10 mouse cellular contexts compared by ENCODE assay signal in the genomic region with DNA sequence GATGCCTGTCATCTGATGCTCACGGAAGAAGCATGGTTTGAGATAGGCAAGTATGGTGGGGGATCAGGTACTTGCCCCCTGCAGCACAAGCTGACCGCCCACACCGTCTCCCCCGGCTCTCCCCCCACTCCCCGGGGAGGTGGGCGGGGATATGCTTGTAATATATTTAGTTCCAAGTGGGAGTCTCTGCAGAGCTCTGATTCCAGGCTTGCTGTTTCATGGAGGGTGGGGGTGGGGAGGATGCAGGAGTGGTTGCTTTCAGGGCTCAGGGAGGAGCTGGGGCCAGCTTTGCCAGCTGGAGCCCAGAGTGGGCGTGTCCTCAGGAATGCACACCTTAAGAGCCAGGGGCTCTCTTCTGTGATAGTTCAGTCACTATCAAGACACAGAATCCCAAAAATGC. TPM values are rescaled to one million over a fixed set of nuclear protein-coding genes. Genes with fewer than 3 reads are reported as not detected.
DNase-seq lines count a peak whose midpoint lies in the region; ATAC-seq and TF ChIP-seq lines count a peak whose summit lies in the region.
"Had no signal": no experiment of that assay in that cellular context is flagged by ENCODE, and none has a peak within 500 bp of the region (broad histone marks: within the 10 kb centered on the region; RNA-seq: fewer than 3 reads in every experiment).

No protein-coding gene starts in this region.

- no peak overlapping the region for H3K9ac ChIP-seq in embryonic facial prominence, embryonic 13.5 days
- H3K9ac ChIP-seq: liver, embryonic 14.5 days had no signal

- TF ChIP-seq CTCF in layer of hippocampus, adult 2 months (conservative IDR thresholded peaks at IDR 0.05), result no peak

- H3K27ac ChIP-seq in embryonic facial prominence, embryonic 13.5 days, result peak overlapping the region; percentile 11; the same call in 1 of the 2 replicates
- no peak overlapping the region for H3K27ac ChIP-seq in embryonic facial prominence, embryonic 10.5 days (replicated peaks)
- H3K27ac ChIP-seq in layer of hippocampus, adult 2 months, result peak overlapping the region; percentile 84
- H3K27ac ChIP-seq: hindbrain, postnatal 0 days; liver, embryonic 14.5 days had no signal

- peaks cover 34% of the 10 kb centered on the region for H3K27me3 ChIP-seq in embryonic facial prominence, embryonic 13.5 days
- peaks cover 53% of the 10 kb centered on the region for H3K27me3 ChIP-seq in embryonic facial prominence, embryonic 10.5 days (replicated peaks; ENCODE audit: low read depth, poor library complexity, severe bottlenecking)

- DNase-seq in embryonic facial prominence, embryonic 10.5 days (ENCODE audit: low spot score), result no peak
- peak in 1 of 2 experiments; percentile 68 for DNase-seq in layer of hippocampus, adult 2 months (ENCODE audit: low spot score in 2 of 2)
- no peak for DNase-seq in layer of hippocampus, postnatal 14 days (ENCODE audit: low spot score in 2 of 2)
- DNase-seq in ZHBTc4 (ENCODE audit: low read depth, low spot score), result peak; percentile 55
- peak; percentile 50 to 55 for DNase-seq in heart, postnatal 10 days
- DNase-seq in ovary, postnatal 14 days (ENCODE audit: low spot score), result no peak

- 5% methylated on average over 7 of the region's 7 CpGs for WGBS in embryonic facial prominence, embryonic 13.5 days
- WGBS in embryonic facial prominence, embryonic 10.5 days, result 14% methylated on average over 7 of the region's 7 CpGs

- intact Hi-C loops in heart, postnatal 10 days (cut with DNase I), result no loop called here

- H3K4me2 ChIP-seq in embryonic facial prominence, embryonic 13.5 days, result peak overlapping the region; percentile 22; the same call in 1 of the 2 replicates

- H3K4me1 ChIP-seq in embryonic facial prominence, embryonic 13.5 days, result peaks cover 23% of the 10 kb centered on the region
- peaks cover 25% of the 10 kb centered on the region for H3K4me1 ChIP-seq in embryonic facial prominence, embryonic 10.5 days

- ATAC-seq in embryonic facial prominence, embryonic 13.5 days (ENCODE audit: insufficient number of reproducible peaks, insufficient read depth, low FRiP score, low TSS enrichment, low read depth), result no peak
- ATAC-seq in activated CD4-positive, CD25-positive, alpha-beta regulatory T cell, adult 4 months, result no peak
- ATAC-seq: hindbrain, postnatal 0 days had no signal

- no peak overlapping the region for H3K4me3 ChIP-seq in embryonic facial prominence, embryonic 13.5 days
- no peak overlapping the region for H3K4me3 ChIP-seq in embryonic facial prominence, embryonic 10.5 days
- no peak overlapping the region for H3K4me3 ChIP-seq in layer of hippocampus, adult 2 months

- H3K9me3 ChIP-seq in embryonic facial prominence, embryonic 13.5 days, result no peaks in the 10 kb centered on the region
- no peaks in the 10 kb centered on the region for H3K9me3 ChIP-seq in embryonic facial prominence, embryonic 10.5 days

- H3K36me3 ChIP-seq in embryonic facial prominence, embryonic 13.5 days, result no peaks in the 10 kb centered on the region
- H3K36me3 ChIP-seq in embryonic facial prominence, embryonic 10.5 days (replicated peaks), result no peaks in the 10 kb centered on the region

RNA-seq across cellular contexts. Expression of a gene that starts 15.0 kb away (rescaled TPM):
- polyA plus RNA-seq in embryonic facial prominence, embryonic 13.5 days (2015; fragmentation: Nextera tagmentation; extraction: Ambion mirVana), result 2.4 and 2.5 TPM in 2 replicates
- polyA plus RNA-seq in embryonic facial prominence, embryonic 10.5 days (2016; fragmentation: Nextera tagmentation; extraction: Ambion mirVana), result 1.1 and 1.2 TPM in 2 replicates
- 100 to 1,000 TPM; 378 to 385 TPM for total RNA-seq in layer of hippocampus, adult 2 months (2021)
- 100 to 1,000 TPM; 211 to 242 TPM for total RNA-seq in layer of hippocampus, postnatal 14 days (2021)
- 10 to 100 TPM in 1 of 2 experiments, 1 to 10 TPM in 1; 9.8 to 10.1 TPM for total RNA-seq in heart, postnatal 10 days (2021)
- under 1 TPM; 0.38 to 0.80 TPM for polyA plus RNA-seq in activated CD4-positive, CD25-positive, alpha-beta regulatory T cell, adult 4 months (2017; shearing (Covaris generic))

RNA-seq across cellular contexts. Expression of a gene that starts 34.6 kb away (rescaled TPM):
- polyA plus RNA-seq in embryonic facial prominence, embryonic 13.5 days (2015; fragmentation: Nextera tagmentation; extraction: Ambion mirVana), result 15.3 and 19.1 TPM in 2 replicates
- 19.7 and 20.8 TPM in 2 replicates for polyA plus RNA-seq in embryonic facial prominence, embryonic 10.5 days (2016; fragmentation: Nextera tagmentation; extraction: Ambion mirVana)
- 10 to 100 TPM; 54.4 to 57.9 TPM for total RNA-seq in layer of hippocampus, adult 2 months (2021)
- 10 to 100 TPM; 43.4 to 46.7 TPM for total RNA-seq in layer of hippocampus, postnatal 14 days (2021)
- total RNA-seq in heart, postnatal 10 days (2021), result 10 to 100 TPM; 70.6 to 72.2 TPM
- polyA plus RNA-seq in activated CD4-positive, CD25-positive, alpha-beta regulatory T cell, adult 4 months (2017; shearing (Covaris generic)), result 10 to 100 TPM; 12.9 to 14.0 TPM

Comparison
In these comparisons a context has a peak if more than half of its experiments do, and no peak if none do; other contexts are left out.
1. DNase-seq: peak in ZHBTc4 (single experiment) and heart, postnatal 10 days (2 of 2); none in embryonic facial prominence, embryonic 10.5 days (single experiment), layer of hippocampus, postnatal 14 days (0 of 2) and ovary, postnatal 14 days (single experiment).
2. RNA of a gene that starts 15.0 kb away (total RNA-seq): 378 to 385 TPM in layer of hippocampus, adult 2 months and 211 to 242 TPM in layer of hippocampus, postnatal 14 days; 9.8 to 10.1 TPM in heart, postnatal 10 days; every median in the first group is over 10 times any median in the second.